14 mouse cellular contexts compared by ENCODE assay signal in the genomic region with DNA sequence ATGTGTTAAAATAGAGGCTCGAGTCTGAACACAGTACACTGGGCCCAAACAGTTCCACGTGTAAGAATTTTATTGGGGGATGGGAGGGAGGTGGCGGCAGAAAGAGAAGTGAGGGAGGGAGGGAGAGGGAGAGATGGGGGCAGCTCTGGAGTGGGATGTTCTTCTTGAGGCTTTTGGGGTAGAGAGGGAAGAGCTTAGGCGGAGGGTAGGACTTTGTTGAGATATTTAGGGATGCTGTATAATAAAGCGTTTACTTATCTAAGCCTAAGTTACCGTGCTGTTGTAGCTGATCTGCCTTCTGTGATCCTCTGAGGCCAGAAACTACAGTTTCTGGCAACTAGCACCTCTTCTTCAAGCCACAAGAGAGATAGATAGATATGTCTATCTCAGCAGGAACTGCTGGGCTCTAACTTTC. TPM values are rescaled to one million over a fixed set of nuclear protein-coding genes. Genes with fewer than 3 reads are reported as not detected.
DNase-seq lines count a peak whose midpoint lies in the region; ATAC-seq and TF ChIP-seq lines count a peak whose summit lies in the region.
"Had no signal": no experiment of that assay in that cellular context is flagged by ENCODE, and none has a peak within 500 bp of the region (broad histone marks: within the 10 kb centered on the region; RNA-seq: fewer than 3 reads in every experiment).

No protein-coding gene starts in this region.

- 0 out of 2 replicates have a peak overlapping the region, but pooled peaks have one; percentile 94 for H3K4me3 ChIP-seq in midbrain, postnatal 0 days (ENCODE audit: low read depth, low read length)
- H3K4me3 ChIP-seq in midbrain, embryonic 10.5 days: no peak overlapping the region
- no peak overlapping the region for H3K4me3 ChIP-seq in hindbrain, embryonic 16.5 days (ENCODE audit: low read length)
- 0 out of 2 replicates have a peak overlapping the region, but pooled peaks have one; percentile 97 for H3K4me3 ChIP-seq in limb, embryonic 14.5 days (replicated peaks; ENCODE audit: low read length)
- H3K4me3 ChIP-seq in small intestine, adult 2 months (ENCODE audit: low read depth, low read length): peak overlapping the region; percentile 32

- H3K27me3 ChIP-seq in midbrain, postnatal 0 days (ENCODE audit: insufficient read depth, low read length): no peaks in the 10 kb centered on the region
- H3K27me3 ChIP-seq in midbrain, embryonic 10.5 days (ENCODE audit: low read depth, poor library complexity, severe bottlenecking): no peaks in the 10 kb centered on the region
- H3K27me3 ChIP-seq in hindbrain, embryonic 16.5 days (replicated peaks; ENCODE audit: control insufficient read depth, insufficient read depth, low read length): no peaks in the 10 kb centered on the region
- no peaks in the 10 kb centered on the region for H3K27me3 ChIP-seq in limb, embryonic 14.5 days (ENCODE audit: control insufficient read depth, insufficient read depth, low read length)
- no peaks in the 10 kb centered on the region for H3K27me3 ChIP-seq in small intestine, adult 2 months (ENCODE audit: control insufficient read depth, insufficient read depth, low read length)

- H3K9ac ChIP-seq in midbrain, postnatal 0 days (replicated peaks; ENCODE audit: low read length, poor library complexity, severe bottlenecking): no peak overlapping the region
- H3K9ac ChIP-seq in hindbrain, embryonic 16.5 days (ENCODE audit: low read depth, low read length): peak overlapping the region; percentile 3; the same call in 1 of the 2 replicates
- 0 out of 2 replicates have a peak overlapping the region, but pooled peaks have one; percentile 21 for H3K9ac ChIP-seq in limb, embryonic 14.5 days (ENCODE audit: low read depth, low read length, severe bottlenecking)

- DNase-seq in midbrain, postnatal 0 days (ENCODE audit: low spot score): no peak
- DNase-seq in midbrain, embryonic 10.5 days (ENCODE audit: low spot score): no peak
- DNase-seq in limb, embryonic 14.5 days (ENCODE audit: low spot score): no peak
- no peak for DNase-seq in gastrocnemius, postnatal 10 days
- DNase-seq in urinary bladder, adult 2 months (ENCODE audit: low spot score): no peak

- no peak for TF ChIP-seq CTCF in midbrain, postnatal 0 days (IDR thresholded peaks at IDR 0.05)
- no peak for TF ChIP-seq CTCF in small intestine, adult 2 months (IDR thresholded peaks at IDR 0.05; ENCODE audit: extremely low read depth, insufficient read length, insufficient replicate concordance, low read depth, low read length)

- 56% methylated on average over 6 of the region's 6 CpGs for WGBS in midbrain, postnatal 0 days
- 68% methylated on average over 6 of the region's 6 CpGs for WGBS in midbrain, embryonic 10.5 days
- WGBS in hindbrain, embryonic 16.5 days: 53% methylated on average over 6 of the region's 6 CpGs
- 26% methylated on average over 6 of the region's 6 CpGs for WGBS in limb, embryonic 14.5 days
- 8% methylated on average over 6 of the region's 6 CpGs for WGBS in small intestine, adult 2 months

- H3K27ac ChIP-seq in midbrain, postnatal 0 days (ENCODE audit: low read depth, low read length): no peak overlapping the region
- H3K27ac ChIP-seq in midbrain, embryonic 10.5 days (replicated peaks): no peak overlapping the region
- H3K27ac ChIP-seq in hindbrain, embryonic 16.5 days (ENCODE audit: low read depth, low read length): no peak overlapping the region
- H3K27ac ChIP-seq in limb, embryonic 14.5 days (replicated peaks; ENCODE audit: low read depth, low read length): no peak overlapping the region
- peak overlapping the region; percentile 55; the same call in 1 of the 2 replicates for H3K27ac ChIP-seq in small intestine, adult 2 months (ENCODE audit: insufficient read depth, low read depth, low read length)

- no peak for ATAC-seq in midbrain, postnatal 0 days (ENCODE audit: low FRiP score)
- no peak for ATAC-seq in hindbrain, embryonic 16.5 days
- ATAC-seq in limb, embryonic 14.5 days (ENCODE audit: low FRiP score, low read depth): no peak

- no peaks in the 10 kb centered on the region for H3K36me3 ChIP-seq in midbrain, postnatal 0 days (ENCODE audit: insufficient read depth, low read length)
- H3K36me3 ChIP-seq in midbrain, embryonic 10.5 days: peaks cover 11% of the 10 kb centered on the region
- H3K36me3 ChIP-seq in hindbrain, embryonic 16.5 days (ENCODE audit: control insufficient read depth, insufficient read depth, low read length): 0 out of 2 replicates have a peak, but pooled peaks cover 2% of the 10 kb centered on the region
- no peaks in the 10 kb centered on the region for H3K36me3 ChIP-seq in limb, embryonic 14.5 days (ENCODE audit: control insufficient read depth, insufficient read depth, low read length)
- no peaks in the 10 kb centered on the region for H3K36me3 ChIP-seq in small intestine, adult 2 months (ENCODE audit: control insufficient read depth, insufficient read depth, low read length)

- no peaks in the 10 kb centered on the region for H3K4me1 ChIP-seq in midbrain, postnatal 0 days (ENCODE audit: insufficient read depth, low read length)
- peaks cover 23% of the 10 kb centered on the region for H3K4me1 ChIP-seq in midbrain, embryonic 10.5 days
- peaks cover 12% of the 10 kb centered on the region for H3K4me1 ChIP-seq in hindbrain, embryonic 16.5 days (ENCODE audit: control insufficient read depth, insufficient read depth, low read depth, low read length)
- H3K4me1 ChIP-seq in limb, embryonic 14.5 days (ENCODE audit: control insufficient read depth, insufficient read depth, low read length): peaks cover 9% of the 10 kb centered on the region
- peaks cover 7% of the 10 kb centered on the region; the same call in 1 of the 2 replicates for H3K4me1 ChIP-seq in small intestine, adult 2 months (ENCODE audit: control insufficient read depth, insufficient read depth, insufficient read length, low read length)

- no peak for TF ChIP-seq POLR2A in limb, embryonic 14.5 days (IDR thresholded peaks at IDR 0.05; ENCODE audit: borderline replicate concordance, extremely low read depth, insufficient read depth, insufficient read length)
- TF ChIP-seq POLR2A in small intestine, adult 2 months (IDR thresholded peaks at IDR 0.05; ENCODE audit: low read depth, low read length): no peak

- no peaks in the 10 kb centered on the region for H3K9me3 ChIP-seq in midbrain, postnatal 0 days (ENCODE audit: low read length)
- no peaks in the 10 kb centered on the region for H3K9me3 ChIP-seq in midbrain, embryonic 10.5 days (replicated peaks)
- H3K9me3 ChIP-seq in hindbrain, embryonic 16.5 days (ENCODE audit: control insufficient read depth, low read length): no peaks in the 10 kb centered on the region
- H3K9me3 ChIP-seq in limb, embryonic 14.5 days (ENCODE audit: control insufficient read depth, low read length): no peaks in the 10 kb centered on the region

- peak overlapping the region; percentile 25; the same call in 1 of the 2 replicates for H3K4me2 ChIP-seq in midbrain, postnatal 0 days (ENCODE audit: low read depth, low read length, poor library complexity, severe bottlenecking)
- no peak overlapping the region for H3K4me2 ChIP-seq in hindbrain, embryonic 16.5 days (ENCODE audit: low read length)
- H3K4me2 ChIP-seq in limb, embryonic 14.5 days (replicated peaks; ENCODE audit: low read depth, low read length, severe bottlenecking): peak overlapping the region; percentile 17; the same call in 1 of the 2 replicates

RNA-seq across cellular contexts. Expression of a gene that starts 0.7 kb away (rescaled TPM):
- 43.3 and 44.1 TPM in 2 replicates for total RNA-seq in midbrain, postnatal 0 days (2014; rRNA removed)
- polyA plus RNA-seq in midbrain, postnatal 0 days (2015; fragmentation: Nextera tagmentation; extraction: Ambion mirVana): 38.0 and 39.6 TPM in 2 replicates
- 30.0 and 30.5 TPM in 2 replicates for polyA plus RNA-seq in midbrain, embryonic 10.5 days (2016; fragmentation: Nextera tagmentation; extraction: Ambion mirVana)
- 44.0 and 47.0 TPM in 2 replicates for polyA plus RNA-seq in hindbrain, embryonic 16.5 days (2015; fragmentation: Nextera tagmentation; extraction: Ambion mirVana)
- 54.9 and 58.5 TPM in 2 replicates for polyA plus RNA-seq in limb, embryonic 14.5 days (2012; rRNA removed)
- 51.5 and 57.7 TPM in 2 replicates for polyA plus RNA-seq in limb, embryonic 14.5 days (2014; fragmentation: Nextera tagmentation; extraction: Ambion mirVana)
- polyA plus RNA-seq in small intestine, adult 2 months (2012; rRNA removed): 5.5 and 8.0 TPM in 2 replicates
- 1 to 10 TPM; 7.5 to 9.7 TPM for total RNA-seq in gastrocnemius, postnatal 10 days (2021)
- 25.4 and 29.1 TPM in 2 replicates for polyA plus RNA-seq in urinary bladder, adult 2 months (2012; rRNA removed)

RNA-seq across cellular contexts. Expression of a gene that starts 1.2 kb away (rescaled TPM):
- total RNA-seq in midbrain, postnatal 0 days (2014; rRNA removed): 1.6 and 1.9 TPM in 2 replicates
- 0.77 and 1.2 TPM in 2 replicates for polyA plus RNA-seq in midbrain, postnatal 0 days (2015; fragmentation: Nextera tagmentation; extraction: Ambion mirVana)
- 0.38 TPM in 1 of 2 replicates, not detected in the other for polyA plus RNA-seq in midbrain, embryonic 10.5 days (2016; fragmentation: Nextera tagmentation; extraction: Ambion mirVana)
- polyA plus RNA-seq in hindbrain, embryonic 16.5 days (2015; fragmentation: Nextera tagmentation; extraction: Ambion mirVana): 0.59 and 1.3 TPM in 2 replicates
- polyA plus RNA-seq in limb, embryonic 14.5 days (2012; rRNA removed): 0.72 and 0.91 TPM in 2 replicates
- polyA plus RNA-seq in limb, embryonic 14.5 days (2014; fragmentation: Nextera tagmentation; extraction: Ambion mirVana): 0.78 and 0.82 TPM in 2 replicates
- 1.1 and 1.5 TPM in 2 replicates for polyA plus RNA-seq in small intestine, adult 2 months (2012; rRNA removed)
- under 1 TPM; 0.45 to 0.80 TPM for total RNA-seq in gastrocnemius, postnatal 10 days (2021)
- polyA plus RNA-seq in urinary bladder, adult 2 months (2012; rRNA removed): 0.81 and 1.0 TPM in 2 replicates

RNA-seq across cellular contexts. Expression of a gene that starts 18.5 kb away (rescaled TPM):
- total RNA-seq in midbrain, postnatal 0 days (2014; rRNA removed): 17.4 and 21.0 TPM in 2 replicates
- polyA plus RNA-seq in midbrain, postnatal 0 days (2015; fragmentation: Nextera tagmentation; extraction: Ambion mirVana): 5.4 and 5.5 TPM in 2 replicates
- 7.5 and 9.2 TPM in 2 replicates for polyA plus RNA-seq in midbrain, embryonic 10.5 days (2016; fragmentation: Nextera tagmentation; extraction: Ambion mirVana)
- 6.5 and 7.0 TPM in 2 replicates for polyA plus RNA-seq in hindbrain, embryonic 16.5 days (2015; fragmentation: Nextera tagmentation; extraction: Ambion mirVana)
- polyA plus RNA-seq in limb, embryonic 14.5 days (2012; rRNA removed): 9.1 TPM in 2 replicates
- polyA plus RNA-seq in limb, embryonic 14.5 days (2014; fragmentation: Nextera tagmentation; extraction: Ambion mirVana): 8.9 and 9.7 TPM in 2 replicates
- polyA plus RNA-seq in small intestine, adult 2 months (2012; rRNA removed): 4.4 and 8.4 TPM in 2 replicates
- total RNA-seq in gastrocnemius, postnatal 10 days (2021): 10 to 100 TPM; 17.2 to 17.5 TPM
- polyA plus RNA-seq in urinary bladder, adult 2 months (2012; rRNA removed): 12.6 and 14.3 TPM in 2 replicates

RNA-seq across cellular contexts. Expression of a gene that starts 26.7 kb away (rescaled TPM):
- total RNA-seq in midbrain, postnatal 0 days (2014; rRNA removed): 1.7 and 2.2 TPM in 2 replicates
- polyA plus RNA-seq in midbrain, postnatal 0 days (2015; fragmentation: Nextera tagmentation; extraction: Ambion mirVana): 1.3 and 1.8 TPM in 2 replicates
- polyA plus RNA-seq in midbrain, embryonic 10.5 days (2016; fragmentation: Nextera tagmentation; extraction: Ambion mirVana): 0.14 TPM in 1 of 2 replicates, not detected in the other
- 1.1 and 1.2 TPM in 2 replicates for polyA plus RNA-seq in hindbrain, embryonic 16.5 days (2015; fragmentation: Nextera tagmentation; extraction: Ambion mirVana)
- 0.08 and 0.18 TPM in 2 replicates for polyA plus RNA-seq in limb, embryonic 14.5 days (2012; rRNA removed)
- polyA plus RNA-seq in limb, embryonic 14.5 days (2014; fragmentation: Nextera tagmentation; extraction: Ambion mirVana): not detected in 2 replicates
- 0.61 and 0.89 TPM in 2 replicates for polyA plus RNA-seq in small intestine, adult 2 months (2012; rRNA removed)
- not detected for total RNA-seq in gastrocnemius, postnatal 10 days (2021)
- 0.07 and 0.23 TPM in 2 replicates for polyA plus RNA-seq in urinary bladder, adult 2 months (2012; rRNA removed)
- total RNA-seq: adrenal gland, postnatal 4 days; heart, postnatal 36 days had no signal
- polyA plus RNA-seq: erythroblast, embryonic 14.5 days; midbrain, embryonic 11.5 days had no signal

RNA-seq across cellular contexts. Expression of a gene that starts 41.3 kb away (rescaled TPM):
- total RNA-seq in midbrain, postnatal 0 days (2014; rRNA removed): not detected in 2 replicates
- polyA plus RNA-seq in midbrain, postnatal 0 days (2015; fragmentation: Nextera tagmentation; extraction: Ambion mirVana): not detected in 2 replicates
- not detected in 2 replicates for polyA plus RNA-seq in midbrain, embryonic 10.5 days (2016; fragmentation: Nextera tagmentation; extraction: Ambion mirVana)
- not detected in 2 replicates for polyA plus RNA-seq in hindbrain, embryonic 16.5 days (2015; fragmentation: Nextera tagmentation; extraction: Ambion mirVana)
- 0.06 and 0.13 TPM in 2 replicates for polyA plus RNA-seq in limb, embryonic 14.5 days (2012; rRNA removed)
- not detected in 2 replicates for polyA plus RNA-seq in limb, embryonic 14.5 days (2014; fragmentation: Nextera tagmentation; extraction: Ambion mirVana)
- 1.8 and 4.2 TPM in 2 replicates for polyA plus RNA-seq in small intestine, adult 2 months (2012; rRNA removed)
- total RNA-seq in gastrocnemius, postnatal 10 days (2021): 1 to 10 TPM in 1 of 2 experiments, under 1 TPM in 1; 0.28 to 1.8 TPM
- 0.50 and 0.78 TPM in 2 replicates for polyA plus RNA-seq in urinary bladder, adult 2 months (2012; rRNA removed)
- total RNA-seq: layer of hippocampus, postnatal 10 days; left cerebral cortex, postnatal 25 days had no signal
- polyA plus RNA-seq: erythroblast, embryonic 14.5 days; kidney, embryonic 16.5 days; midbrain, embryonic 11.5 days had no signal

Comparison
In these comparisons a context has a peak if more than half of its experiments do, and no peak if none do; other contexts are left out.
1. H3K4me3 ChIP-seq: peak in midbrain, postnatal 0 days (single experiment), limb, embryonic 14.5 days (single experiment) and small intestine, adult 2 months (single experiment); none in midbrain, embryonic 10.5 days (single experiment) and hindbrain, embryonic 16.5 days (single experiment).